Mouse (Mus musculus): ENCODE data around the gene AI661453.

The AI661453 gene

DNA sequence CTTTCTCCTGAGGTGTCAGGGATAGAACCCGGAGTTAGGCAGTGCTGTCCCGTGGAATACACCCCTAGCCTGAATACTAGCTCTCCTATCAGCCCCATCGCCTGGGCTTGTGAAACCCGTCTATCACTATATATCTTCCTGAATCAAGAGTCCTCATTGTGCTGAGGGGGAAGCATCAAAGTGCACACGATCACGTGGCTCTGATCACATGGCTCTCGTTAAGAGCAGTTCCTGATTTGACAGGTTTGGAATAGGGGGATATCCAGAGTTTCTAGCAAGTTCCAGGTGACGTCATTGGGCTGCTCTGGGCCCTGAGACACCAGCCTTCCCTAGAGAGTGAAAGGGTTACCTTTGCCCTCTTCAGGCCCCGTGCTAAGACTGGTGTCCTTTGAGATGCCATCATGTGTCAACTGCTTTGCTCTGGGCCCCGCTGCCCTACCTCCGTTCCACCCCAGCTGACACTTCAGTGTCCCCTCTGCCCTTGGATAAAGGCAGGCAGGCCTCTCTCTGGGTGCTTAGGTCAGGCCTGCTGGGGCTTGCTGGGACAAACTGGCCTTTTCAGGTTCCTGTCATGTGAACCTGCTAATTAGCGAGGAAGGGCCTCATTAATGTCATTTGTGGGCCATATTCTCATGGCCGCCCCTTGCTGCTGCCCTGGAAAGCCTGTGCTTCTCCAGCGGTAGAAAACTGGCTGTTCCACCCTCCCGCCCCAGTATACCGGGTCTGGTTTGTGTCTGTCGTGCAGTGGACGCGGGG is 5.1 kb downstream of the AI661453 start:
- DNase-seq, result no peak

DNA sequence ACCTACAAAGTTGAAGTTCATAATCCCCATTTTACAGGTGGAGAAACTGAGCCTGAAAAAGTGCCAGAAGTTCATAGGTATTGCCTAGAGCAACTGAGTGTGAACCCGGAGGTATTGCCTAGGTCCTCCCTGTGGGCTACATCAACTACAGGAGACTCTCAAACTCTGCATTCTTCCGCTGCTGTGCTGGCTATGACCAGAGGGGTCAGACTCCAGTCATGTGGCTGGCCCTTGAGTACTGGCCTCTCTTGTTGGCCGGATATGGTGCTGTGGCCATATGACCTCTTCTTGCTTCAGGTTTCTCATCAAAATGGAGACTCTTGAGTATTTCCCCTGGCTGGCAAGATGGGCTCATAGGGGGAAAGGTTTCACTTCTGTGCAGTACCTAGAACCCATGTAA is 5.9 kb downstream of the AI661453 start:
- no peak for DNase-seq

DNA sequence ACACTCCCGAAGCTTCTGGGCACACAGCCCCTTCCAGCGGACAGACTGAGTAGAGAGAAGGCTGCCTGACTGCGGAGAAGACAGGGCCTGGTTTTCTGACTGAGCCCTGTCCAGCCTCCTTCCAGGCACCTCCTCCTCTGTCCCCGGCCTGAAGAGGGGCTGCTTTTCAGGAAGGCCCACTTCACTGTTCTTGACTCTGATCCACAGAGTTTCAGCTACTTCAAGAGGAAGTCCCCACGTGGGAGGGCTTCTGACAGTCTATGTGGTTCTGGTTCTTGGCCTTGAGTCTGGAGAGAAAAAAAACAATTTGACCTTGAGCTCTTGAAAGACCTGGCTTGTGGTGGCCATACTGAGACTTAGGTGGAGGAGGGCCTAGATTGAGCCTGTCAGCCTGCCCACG is 7.7 kb downstream of the AI661453 start:
- DNase-seq, result no peak

DNA sequence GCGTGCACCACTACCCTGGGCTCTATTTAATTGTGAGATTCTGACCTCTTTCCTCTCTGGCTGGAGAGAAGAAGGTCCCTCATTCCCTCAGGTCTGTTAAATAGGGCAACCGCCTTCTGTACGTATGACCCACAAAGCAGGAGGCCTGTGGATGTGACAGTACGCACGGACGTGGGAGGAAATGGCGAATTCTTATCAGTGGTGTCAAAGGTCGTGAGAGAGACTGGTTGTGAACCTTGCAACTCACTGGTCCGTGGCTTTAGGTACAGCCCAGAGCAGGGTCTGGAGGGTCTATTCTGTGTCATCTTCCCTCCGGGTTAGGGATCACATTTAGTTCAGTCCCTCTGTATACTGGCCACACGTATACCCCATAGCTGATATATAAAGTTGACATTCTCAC is 9.1 kb downstream of the AI661453 start:
- DNase-seq, result no peak

DNA sequence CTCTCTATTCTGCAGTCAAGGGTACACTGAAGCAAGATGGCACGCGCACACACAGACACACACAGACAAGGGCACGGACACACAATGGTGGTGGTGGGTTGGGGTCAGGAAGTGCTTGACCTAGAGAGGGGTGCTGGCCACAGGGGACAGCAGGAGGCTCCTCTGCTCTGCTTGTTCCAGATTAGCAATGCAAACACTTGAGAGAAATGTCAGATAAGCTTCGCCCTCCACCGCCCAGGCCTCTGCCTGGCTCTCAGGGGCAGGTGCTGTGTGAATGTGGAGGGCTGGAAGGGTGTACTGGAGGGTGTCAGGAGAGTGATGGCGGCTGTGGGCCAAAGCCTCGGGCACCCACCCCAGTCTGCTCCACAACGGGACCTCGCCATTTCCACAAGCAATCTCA is 9.6 kb downstream of the AI661453 start:
- DNase-seq, result no peak

DNA sequence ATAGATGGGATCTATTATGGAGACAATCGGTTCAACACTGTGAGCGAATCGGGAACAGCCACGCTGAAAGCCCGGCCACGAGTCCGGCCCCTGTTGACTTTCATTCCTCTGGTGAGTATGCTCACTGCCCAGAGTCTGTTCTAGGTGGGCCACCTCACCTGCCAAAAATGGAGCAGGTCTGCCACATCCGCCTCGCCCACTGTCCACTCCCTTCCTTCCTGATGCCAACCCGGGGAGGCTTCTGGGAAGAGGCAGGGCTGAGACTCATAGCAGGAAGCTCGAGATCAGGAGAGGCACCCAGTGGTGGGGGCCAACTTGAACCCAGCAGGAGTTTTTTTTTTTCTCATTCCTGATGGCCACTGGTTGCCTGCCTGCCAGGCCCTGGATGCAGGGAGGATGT is 10.1 kb downstream of the AI661453 start:
- no peak for DNase-seq

DNA sequence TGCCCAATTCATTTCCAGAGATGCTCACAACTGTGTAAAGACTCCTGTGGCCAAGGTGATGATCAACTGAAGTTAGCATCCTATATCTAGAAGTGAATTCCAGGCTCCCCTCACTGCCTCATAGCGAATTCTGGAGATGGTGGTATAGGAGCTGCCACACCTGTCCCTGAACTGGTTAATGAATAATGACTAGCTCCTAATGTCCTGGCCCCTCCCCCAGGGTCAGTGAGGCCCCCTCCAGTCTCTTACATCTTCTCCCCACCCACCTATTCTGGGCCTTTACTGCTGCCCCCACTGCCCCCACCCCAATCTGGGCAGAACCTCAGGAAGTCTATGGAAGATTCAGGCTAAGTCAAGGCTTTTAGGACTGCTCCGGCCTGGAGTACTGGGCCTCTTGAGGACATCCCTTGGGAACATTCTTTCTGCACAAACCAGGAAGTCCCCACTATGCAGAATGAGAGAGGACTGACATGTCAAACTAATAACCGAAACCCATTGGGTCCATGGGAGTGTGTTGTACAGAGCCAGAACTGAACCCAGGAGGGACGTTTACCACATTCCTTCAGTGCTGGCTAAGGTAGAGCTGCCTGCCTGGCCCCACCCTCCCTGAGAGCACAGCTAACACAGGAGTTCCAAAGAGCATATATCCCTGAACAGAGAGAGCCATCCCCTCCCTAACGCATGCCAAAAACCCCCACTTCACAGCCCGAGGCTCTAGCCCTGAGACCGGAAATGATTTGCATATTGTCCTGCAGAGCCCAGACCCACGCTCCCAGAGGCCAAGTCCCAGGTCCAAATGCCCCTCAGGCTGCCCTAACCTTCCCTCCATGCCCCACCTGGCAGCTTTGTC is 12.3 kb downstream of the AI661453 start:
- DNase-seq, result peak; percentile 22

DNA sequence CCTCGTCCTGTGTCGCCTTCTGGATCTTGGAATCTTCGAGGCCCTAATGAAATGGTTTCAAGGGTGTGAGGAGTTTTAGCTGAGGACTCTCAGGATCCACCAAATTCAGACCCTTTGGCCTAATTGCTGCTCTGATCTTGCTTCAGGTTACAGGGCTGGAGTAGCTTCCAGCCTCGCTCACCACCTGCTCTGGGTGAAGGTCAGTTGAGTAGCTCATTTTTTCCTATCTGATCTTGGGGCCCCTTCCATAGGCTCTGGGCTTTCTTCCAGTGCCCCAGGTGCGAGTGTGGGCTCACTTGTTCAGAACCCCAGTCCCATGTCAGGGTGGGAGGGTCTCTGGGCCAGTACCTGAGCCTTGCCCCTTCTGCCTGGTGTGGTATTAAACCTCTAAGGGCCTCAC is 13.0 kb downstream of the AI661453 start:
- no peak for DNase-seq

DNA sequence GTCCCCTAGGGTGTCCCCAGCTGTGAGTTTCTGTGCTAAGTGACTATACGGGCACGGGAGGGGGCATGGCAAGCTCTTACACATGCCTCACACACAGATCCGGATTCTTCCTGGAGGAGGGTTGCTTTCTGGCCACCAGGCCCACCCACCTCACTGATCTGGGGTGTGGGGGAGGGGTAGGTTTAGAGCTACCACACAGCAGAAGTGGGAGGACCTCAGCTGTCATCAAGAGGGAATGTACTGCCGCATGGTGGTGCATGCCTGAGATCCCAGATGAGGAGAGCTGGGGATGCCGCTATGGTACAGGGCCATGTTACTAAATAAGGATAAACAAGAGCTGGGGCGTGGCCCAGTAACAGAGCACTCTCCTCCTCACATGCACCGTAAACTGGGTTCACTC is 13.8 kb downstream of the AI661453 start:
- no peak for DNase-seq

DNA sequence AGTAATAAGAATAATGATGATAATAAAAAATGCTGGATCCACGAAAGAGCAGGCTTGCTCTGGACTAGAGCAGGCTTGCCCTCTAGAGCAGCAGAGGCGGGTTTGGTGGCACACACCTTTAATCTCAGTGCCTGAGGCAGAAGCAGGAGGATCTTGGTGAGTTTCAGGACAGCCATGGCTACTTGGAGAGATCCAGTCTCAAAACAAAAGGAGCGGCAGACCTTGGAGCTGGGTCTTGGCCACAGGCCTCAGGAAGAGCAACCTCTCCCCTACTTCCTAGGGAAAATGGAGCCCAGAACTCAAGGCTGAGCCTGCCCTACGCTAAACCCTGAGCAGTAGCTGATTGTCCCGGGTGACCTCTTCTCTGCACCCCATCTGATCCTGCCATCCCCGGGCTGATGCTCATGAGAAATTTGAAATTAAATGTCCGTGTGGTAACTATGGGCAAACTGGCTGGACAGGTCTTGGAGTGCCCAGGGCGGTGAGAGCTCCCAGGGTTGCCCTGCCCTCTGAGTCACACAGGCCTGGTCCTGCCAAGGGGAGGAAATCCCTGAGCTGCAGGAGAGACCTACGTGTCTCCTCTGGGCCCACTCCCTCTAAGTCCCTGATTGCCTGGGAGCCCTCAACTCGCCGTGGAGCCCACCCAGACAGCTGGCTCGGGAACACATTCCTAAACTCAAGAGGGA is 14.6 kb downstream of the AI661453 start:
- peak; percentile 62 for DNase-seq

DNA sequence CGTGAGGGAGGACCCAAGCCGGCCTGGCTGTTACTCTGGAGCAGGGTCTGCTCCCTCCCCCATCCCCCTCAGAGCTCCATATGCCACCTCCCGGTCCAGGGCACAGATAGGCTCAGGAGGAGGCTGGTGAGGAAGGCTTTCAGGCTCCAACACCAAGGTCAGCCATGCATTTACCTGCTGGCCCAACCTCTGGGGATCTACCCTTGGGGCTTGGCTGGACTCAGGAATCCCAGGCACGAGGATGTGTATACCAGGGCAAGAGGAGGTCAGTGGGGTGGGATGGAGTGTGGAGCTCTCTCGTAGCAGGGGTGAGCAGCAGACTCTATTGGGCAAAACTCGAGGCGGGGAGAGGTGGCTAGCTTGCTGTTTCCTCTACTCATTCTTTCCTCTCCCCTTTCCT is 16.5 kb downstream of the AI661453 start:
- no peak for DNase-seq

DNA sequence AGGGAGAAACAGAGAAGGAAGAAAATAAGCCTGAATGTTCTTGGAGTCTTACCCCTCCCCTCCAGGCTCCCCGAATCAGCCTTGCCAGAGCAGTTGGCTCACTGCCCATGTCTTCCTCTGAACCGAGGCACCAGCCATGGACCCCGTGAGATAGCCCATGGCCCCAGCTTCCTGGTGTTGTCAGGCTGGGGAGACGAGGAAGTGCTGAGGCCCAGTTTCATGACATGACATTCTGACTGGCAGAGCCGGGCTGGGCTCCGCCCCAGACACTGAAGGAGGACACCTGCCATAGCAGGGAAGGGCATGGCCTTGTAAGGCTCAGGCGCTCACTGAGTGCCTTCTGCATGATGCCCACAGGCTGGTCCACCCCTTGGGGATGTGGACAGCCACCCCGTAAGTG is 18.3 kb downstream of the AI661453 start:
- peak; percentile 26 for DNase-seq

DNA sequence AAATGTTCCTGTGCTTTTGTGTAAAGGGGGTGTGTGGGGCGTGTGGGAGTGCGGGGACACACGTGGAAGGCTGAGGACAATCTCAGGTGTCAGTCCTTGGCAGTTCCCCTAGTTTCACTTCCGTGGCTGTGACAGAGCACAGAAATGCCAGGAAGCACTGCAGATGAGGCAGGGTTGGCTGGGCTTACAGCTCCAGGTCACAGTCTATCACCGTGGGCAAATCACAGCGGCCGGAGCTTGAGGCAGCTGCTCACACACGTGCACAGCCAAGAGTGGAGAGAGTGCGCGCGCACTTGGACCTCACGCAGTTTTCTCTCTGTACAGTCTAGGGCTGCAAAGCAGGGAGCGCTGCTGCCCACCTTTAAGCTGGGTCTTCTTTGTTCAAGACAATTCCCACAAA is 21.9 kb downstream of the AI661453 start:
- DNase-seq, result no peak

DNA sequence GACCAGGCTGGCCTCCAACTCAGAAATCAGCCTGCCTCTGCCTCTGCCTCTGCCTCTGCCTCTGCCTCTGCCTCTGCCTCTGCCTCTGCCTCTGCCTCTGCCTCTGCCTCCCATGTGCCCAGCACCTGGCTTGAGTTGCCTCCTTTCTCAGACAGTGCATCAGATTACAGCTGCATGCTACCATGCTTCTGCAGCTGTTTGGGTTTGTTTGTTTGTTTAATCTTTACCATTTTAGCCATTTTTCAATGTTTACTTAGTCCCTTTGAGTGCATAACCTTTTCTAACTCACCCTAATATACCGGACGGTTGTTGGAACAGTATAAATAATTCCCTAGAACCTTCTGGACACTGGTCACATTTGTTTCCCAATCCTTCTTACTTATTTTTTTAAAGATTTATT is 22.5 kb downstream of the AI661453 start:
- DNase-seq, result no peak

DNA sequence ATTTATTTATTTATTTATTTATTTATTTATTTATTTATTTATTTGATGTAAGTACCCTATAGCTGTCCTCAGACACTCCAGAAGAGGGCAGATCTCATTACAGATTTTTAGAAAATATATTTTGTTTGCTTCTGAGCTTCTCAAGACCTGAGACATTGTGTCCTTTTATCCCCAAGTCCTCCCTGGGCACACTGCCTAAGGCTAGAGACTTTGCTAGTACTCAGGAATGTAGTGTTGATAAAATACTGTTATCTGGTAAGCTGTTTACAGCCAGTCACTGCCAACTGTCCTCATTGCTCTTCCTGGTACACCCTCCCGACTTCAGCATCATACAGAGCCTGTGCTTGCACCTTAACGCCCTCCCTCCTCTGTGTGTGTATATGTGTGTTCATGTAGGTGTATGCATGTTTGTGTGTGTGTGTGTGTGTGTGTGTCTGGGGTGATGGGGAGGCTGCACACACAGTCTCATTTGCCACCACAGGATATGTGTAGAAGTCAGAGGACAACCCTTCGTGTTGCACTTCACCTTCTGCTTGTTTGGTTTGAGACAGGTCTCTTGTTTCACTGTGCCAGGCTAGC is 23.0 kb downstream of the AI661453 start:
- DNase-seq, result peak; percentile 42

DNA sequence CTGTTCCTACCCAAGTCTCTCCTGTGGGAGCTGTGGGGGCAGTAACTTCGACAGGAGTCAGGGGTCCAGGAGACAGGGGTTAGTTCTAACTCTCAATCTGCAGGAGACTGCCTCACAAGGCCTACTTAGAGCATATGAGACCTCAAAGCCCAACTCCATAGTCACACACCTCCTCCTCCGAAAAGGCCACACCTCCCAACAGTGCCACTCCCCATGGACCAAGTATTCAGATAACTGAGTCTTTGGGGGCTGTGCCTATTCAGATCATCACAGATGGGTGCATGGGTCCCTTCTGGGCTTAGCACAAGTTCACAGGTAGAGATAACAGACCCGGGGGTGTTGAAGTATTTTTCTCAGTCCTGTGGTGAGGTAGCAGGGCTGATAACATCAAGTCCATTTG is 25.3 kb downstream of the AI661453 start:
- DNase-seq, result no peak

DNA sequence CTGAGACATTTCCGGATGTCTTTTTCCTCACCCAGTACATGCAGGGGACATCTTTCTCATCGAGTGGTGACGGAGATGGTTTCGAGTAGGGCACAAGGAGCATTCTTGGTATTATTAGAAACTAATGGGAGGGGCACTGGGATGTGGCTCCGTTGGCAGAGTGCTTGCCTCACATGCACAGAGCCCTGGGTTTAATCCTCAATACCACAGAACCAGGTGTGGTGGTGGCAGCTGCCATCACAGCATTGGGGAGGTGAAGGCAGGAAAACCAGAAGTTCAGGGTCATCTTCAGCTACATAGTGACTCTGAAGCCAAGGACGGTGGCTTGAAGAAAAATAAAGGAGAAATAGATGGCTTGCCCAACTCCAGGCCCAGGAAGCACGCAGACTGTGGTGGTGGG is 25.8 kb downstream of the AI661453 start:
- DNase-seq, result no peak

DNA sequence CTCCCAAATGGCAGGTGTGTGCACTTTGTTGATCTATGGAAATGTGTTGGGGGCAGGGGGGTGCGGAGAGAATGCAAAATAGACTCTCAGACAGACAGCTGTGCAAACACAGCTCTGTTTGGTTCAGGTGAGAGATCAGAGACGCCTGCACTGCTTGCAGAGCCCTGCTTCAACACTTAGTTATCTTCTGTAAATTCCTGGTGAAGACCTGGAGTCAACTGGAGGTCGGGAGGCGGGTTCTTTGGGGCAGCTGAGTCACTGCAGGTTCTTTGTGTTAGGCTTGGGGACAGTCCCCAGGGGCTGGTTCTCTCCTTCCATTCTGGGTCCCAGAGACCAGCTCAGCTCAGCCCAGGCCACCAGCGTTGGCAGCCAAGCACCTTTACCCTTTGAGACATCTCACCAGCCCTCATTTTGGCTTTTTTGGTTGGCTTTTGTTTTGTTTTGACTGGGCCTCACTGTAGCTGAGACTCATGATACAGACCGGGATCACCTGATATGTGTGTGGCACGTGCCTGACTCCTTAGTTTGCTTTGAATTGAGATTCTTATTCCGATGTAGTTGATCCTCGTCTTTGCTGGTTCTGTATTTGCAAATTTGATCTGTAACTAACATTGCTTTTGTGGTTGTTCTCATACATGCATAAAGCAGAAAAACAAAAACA is 26.4 kb downstream of the AI661453 start:
- no peak for DNase-seq

DNA sequence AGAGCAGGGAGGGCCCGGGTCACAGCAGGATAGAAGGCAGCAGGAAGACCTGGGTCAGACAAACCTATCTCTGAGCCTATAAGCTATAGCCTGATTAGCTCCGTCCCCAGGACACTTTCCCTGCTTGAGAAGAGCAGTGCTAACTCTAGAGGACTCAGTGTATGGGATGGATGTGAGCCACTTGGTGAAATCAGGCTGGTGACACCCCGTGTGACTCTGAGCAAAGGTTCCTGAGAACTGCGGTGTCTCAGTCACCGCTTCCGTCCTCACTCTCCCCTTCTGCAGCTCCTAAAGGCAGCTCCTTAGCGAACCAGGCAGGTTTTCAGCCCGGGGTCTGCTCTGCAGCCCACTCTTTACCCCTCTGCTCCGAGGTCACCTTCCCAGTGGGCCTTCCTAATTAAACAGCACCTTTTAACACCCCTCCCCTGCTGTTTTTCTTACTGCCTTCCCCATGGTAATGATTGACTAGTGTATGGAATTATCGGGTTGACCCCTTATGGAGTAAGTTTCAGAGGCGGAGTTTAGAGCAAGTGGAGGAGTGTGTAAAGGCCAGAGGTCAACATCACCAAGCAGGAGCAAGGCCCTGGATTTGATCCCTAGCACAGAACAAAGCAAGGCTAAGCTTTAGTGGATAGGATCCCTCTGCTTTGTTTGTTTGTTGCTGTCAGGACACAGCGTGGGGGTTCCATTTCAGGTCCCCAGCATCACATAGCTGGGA is 28.0 kb downstream of the AI661453 start:
- DNase-seq, result no peak

DNA sequence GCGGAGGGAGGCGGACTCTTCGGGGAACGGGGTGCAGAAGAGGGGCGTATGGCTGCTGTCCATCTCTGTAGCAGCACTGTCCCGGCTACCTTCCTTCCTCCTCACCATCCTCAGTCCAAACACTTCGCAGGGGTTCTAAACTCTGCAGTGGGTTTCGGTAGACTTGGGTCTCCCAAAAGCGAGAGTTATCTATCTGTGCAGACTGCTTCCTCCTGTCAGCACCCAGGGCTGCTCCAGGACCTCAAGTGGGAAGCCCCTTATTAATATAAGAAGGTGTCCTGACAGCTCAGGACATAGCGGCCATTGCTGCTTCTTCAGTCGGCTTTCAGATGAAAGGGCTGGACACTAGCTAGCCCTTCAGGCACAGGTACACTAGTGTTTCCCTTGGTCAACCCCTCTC is 28.6 kb downstream of the AI661453 start:
- no peak for DNase-seq

DNA sequence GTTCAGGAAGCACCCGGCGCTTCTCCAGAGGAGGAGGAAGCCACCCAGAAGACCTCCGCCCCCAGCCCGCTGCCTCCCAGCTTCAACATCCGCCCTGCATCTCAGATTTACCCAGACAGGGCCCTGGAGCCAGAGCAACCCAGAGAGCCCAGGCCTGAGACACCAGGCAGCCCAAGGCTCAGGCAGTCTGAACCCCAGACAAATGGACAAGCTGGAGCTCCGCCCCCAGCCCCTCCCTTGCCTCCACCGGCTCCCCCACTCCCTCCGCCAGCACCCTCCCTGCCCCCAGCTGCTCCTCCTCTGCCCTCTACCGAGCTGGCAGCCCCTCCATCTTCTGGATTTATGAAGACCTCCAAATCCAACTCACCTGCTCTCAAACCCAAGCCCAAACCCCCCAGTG is 29.9 kb downstream of the AI661453 start:
- no peak for DNase-seq

DNA sequence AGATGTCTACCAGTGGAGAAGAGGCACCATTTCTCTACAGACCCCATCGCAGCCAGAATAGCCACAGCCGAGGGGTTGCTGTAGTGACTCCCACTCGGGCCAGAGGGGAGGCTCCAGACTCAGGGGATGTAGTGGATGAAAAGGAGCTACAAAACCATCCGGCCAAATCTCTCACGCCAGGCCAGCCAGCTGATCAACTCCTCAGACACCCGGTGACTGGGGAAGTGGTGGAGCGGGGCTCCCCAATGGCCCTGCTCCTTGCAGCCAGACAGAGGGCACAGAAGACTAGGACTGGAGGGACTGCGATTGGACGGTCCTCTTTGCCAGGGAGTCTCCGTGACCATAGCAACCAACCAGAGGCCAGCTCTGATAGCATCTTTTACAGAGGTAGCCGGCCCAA is 31.2 kb downstream of the AI661453 start:
- no peak for DNase-seq

Measured in lung, postnatal 10 days (tissue).